Mouse (Mus musculus): Measurements from ENCODE around the gene Gga3. TPM values are rescaled to one million over a fixed set of nuclear protein-coding genes. Genes with fewer than 3 reads are reported as not detected.

Gga3 gene
- polyA plus RNA-seq, 1 experiment, result 14.7 TPM

- H3K36me3 ChIP-seq (ENCODE audit: control insufficient read depth, insufficient read depth, low read length), result peaks cover 3% of the 10 kb centered on the region; the same call in 1 of the 2 replicates
- H3K27me3 ChIP-seq (ENCODE audit: control insufficient read depth, insufficient read depth, low read length), result no peaks in the 10 kb centered on the region
- H3K27ac ChIP-seq (ENCODE audit: insufficient read depth, low read depth, low read length), result peak overlapping the region; percentile 28; the same call in 1 of the 2 replicates
- H3K4me1 ChIP-seq (ENCODE audit: control insufficient read depth, insufficient read depth, insufficient read length, low read length), result peaks cover 20% of the 10 kb centered on the region
- TF ChIP-seq POLR2A (IDR thresholded peaks at IDR 0.05; ENCODE audit: low read depth, low read length) (no peak), CTCF (IDR thresholded peaks at IDR 0.05; ENCODE audit: extremely low read depth, insufficient read length, insufficient replicate concordance, low read depth, low read length) (no peak)
- 44% methylated on average over 5 of the region's 5 CpGs for WGBS
- no peak overlapping the region for H3K4me3 ChIP-seq (ENCODE audit: low read depth, low read length)
Measured at GRCm38 (mm10) chr11:115638498-115639409, 34.9 kb upstream of the Gga3 start.

GRCm38 (mm10) chr11:115636960-115637359 lies 33.1 kb upstream of the Gga3 start:
- TF ChIP-seq CTCF (IDR thresholded peaks at IDR 0.05; ENCODE audit: extremely low read depth, insufficient read length, insufficient replicate concordance, low read depth, low read length), result no peak
- TF ChIP-seq POLR2A (IDR thresholded peaks at IDR 0.05; ENCODE audit: low read depth, low read length), result no peak
- 77% methylated on average over 3 of the region's 3 CpGs for WGBS

GRCm38 (mm10) chr11:115635484-115635883 lies 31.6 kb upstream of the Gga3 start:
- H3K4me3 ChIP-seq (ENCODE audit: low read depth, low read length), result no peak overlapping the region
- no peaks in the 10 kb centered on the region for H3K27me3 ChIP-seq (ENCODE audit: control insufficient read depth, insufficient read depth, low read length)
- no peaks in the 10 kb centered on the region for H3K36me3 ChIP-seq (ENCODE audit: control insufficient read depth, insufficient read depth, low read length)
- H3K27ac ChIP-seq (ENCODE audit: insufficient read depth, low read depth, low read length), result no peak overlapping the region
- WGBS, result 78% methylated on average over 8 of the region's 8 CpGs
- no peak for TF ChIP-seq POLR2A (IDR thresholded peaks at IDR 0.05; ENCODE audit: low read depth, low read length)
- no peak for TF ChIP-seq CTCF (IDR thresholded peaks at IDR 0.05; ENCODE audit: extremely low read depth, insufficient read length, insufficient replicate concordance, low read depth, low read length)
- H3K4me1 ChIP-seq (ENCODE audit: control insufficient read depth, insufficient read depth, insufficient read length, low read length), result peaks cover 14% of the 10 kb centered on the region

More at GRCm38 (mm10) chr11:115636960-115637359, 33.1 kb upstream of the Gga3 start:
- H3K4me1 ChIP-seq (ENCODE audit: control insufficient read depth, insufficient read depth, insufficient read length, low read length), result peaks cover 20% of the 10 kb centered on the region
- no peak overlapping the region for H3K27ac ChIP-seq (ENCODE audit: insufficient read depth, low read depth, low read length)
- H3K4me3 ChIP-seq (ENCODE audit: low read depth, low read length), result no peak overlapping the region
- H3K27me3 ChIP-seq (ENCODE audit: control insufficient read depth, insufficient read depth, low read length), result no peaks in the 10 kb centered on the region
- no peaks in the 10 kb centered on the region for H3K36me3 ChIP-seq (ENCODE audit: control insufficient read depth, insufficient read depth, low read length)

GRCm38 (mm10) chr11:115635041-115635440 lies 31.2 kb upstream of the Gga3 start:
- Histone ChIP-seq H3K27ac (ENCODE audit: insufficient read depth, low read depth, low read length) (no peak overlapping the region), H3K36me3 (ENCODE audit: control insufficient read depth, insufficient read depth, low read length) (no peaks in the 10 kb centered on the region), H3K4me3 (ENCODE audit: low read depth, low read length) (no peak overlapping the region), H3K4me1 (ENCODE audit: control insufficient read depth, insufficient read depth, insufficient read length, low read length) (peaks cover 10% of the 10 kb centered on the region), H3K27me3 (ENCODE audit: control insufficient read depth, insufficient read depth, low read length) (no peaks in the 10 kb centered on the region)
- 86% methylated on average over 8 of the region's 8 CpGs for WGBS
- TF ChIP-seq POLR2A (IDR thresholded peaks at IDR 0.05; ENCODE audit: low read depth, low read length) (no peak), CTCF (IDR thresholded peaks at IDR 0.05; ENCODE audit: extremely low read depth, insufficient read length, insufficient replicate concordance, low read depth, low read length) (no peak)

- Histone ChIP-seq H3K36me3 (ENCODE audit: control insufficient read depth, insufficient read depth, low read length) (no peaks in the 10 kb centered on the region), H3K27me3 (ENCODE audit: control insufficient read depth, insufficient read depth, low read length) (no peaks in the 10 kb centered on the region), H3K27ac (ENCODE audit: insufficient read depth, low read depth, low read length) (no peak overlapping the region), H3K4me3 (ENCODE audit: low read depth, low read length) (no peak overlapping the region), H3K4me1 (ENCODE audit: control insufficient read depth, insufficient read depth, insufficient read length, low read length) (peaks cover 4% of the 10 kb centered on the region; the same call in 1 of the 2 replicates)
- no peak for TF ChIP-seq CTCF (IDR thresholded peaks at IDR 0.05; ENCODE audit: extremely low read depth, insufficient read length, insufficient replicate concordance, low read depth, low read length)
- 73% methylated on average over 4 of the region's 4 CpGs for WGBS
Measured at GRCm38 (mm10) chr11:115634109-115634508, 30.3 kb upstream of the Gga3 start.

GRCm38 (mm10) chr11:115632862-115633261 lies 29.0 kb upstream of the Gga3 start:
- WGBS, result 82% methylated on average over 10 of the region's 10 CpGs
- no peak for TF ChIP-seq POLR2A (IDR thresholded peaks at IDR 0.05; ENCODE audit: low read depth, low read length)
- TF ChIP-seq CTCF (IDR thresholded peaks at IDR 0.05; ENCODE audit: extremely low read depth, insufficient read length, insufficient replicate concordance, low read depth, low read length), result no peak
- no peaks in the 10 kb centered on the region for H3K36me3 ChIP-seq (ENCODE audit: control insufficient read depth, insufficient read depth, low read length)
- peaks cover 4% of the 10 kb centered on the region; the same call in 1 of the 2 replicates for H3K4me1 ChIP-seq (ENCODE audit: control insufficient read depth, insufficient read depth, insufficient read length, low read length)
- H3K27ac ChIP-seq (ENCODE audit: insufficient read depth, low read depth, low read length), result no peak overlapping the region
- no peaks in the 10 kb centered on the region for H3K27me3 ChIP-seq (ENCODE audit: control insufficient read depth, insufficient read depth, low read length)
- H3K4me3 ChIP-seq (ENCODE audit: low read depth, low read length), result no peak overlapping the region

- Histone ChIP-seq H3K36me3 (ENCODE audit: control insufficient read depth, insufficient read depth, low read length) (no peaks in the 10 kb centered on the region), H3K27me3 (ENCODE audit: control insufficient read depth, insufficient read depth, low read length) (no peaks in the 10 kb centered on the region), H3K4me1 (ENCODE audit: control insufficient read depth, insufficient read depth, insufficient read length, low read length) (peaks cover 4% of the 10 kb centered on the region; the same call in 1 of the 2 replicates), H3K27ac (ENCODE audit: insufficient read depth, low read depth, low read length) (peak overlapping the region; percentile 9; the same call in 1 of the 2 replicates), H3K4me3 (ENCODE audit: low read depth, low read length) (no peak overlapping the region)
- WGBS, result 70% methylated on average over 7 of the region's 7 CpGs
- TF ChIP-seq CTCF (IDR thresholded peaks at IDR 0.05; ENCODE audit: extremely low read depth, insufficient read length, insufficient replicate concordance, low read depth, low read length) (no peak), POLR2A (IDR thresholded peaks at IDR 0.05; ENCODE audit: low read depth, low read length) (no peak)
Measured at GRCm38 (mm10) chr11:115632247-115632646, 28.4 kb upstream of the Gga3 start.
